Mouse (Mus musculus): ENCODE data around the gene Uap1l1.
"Not testable (repeated sequence)": the region's sequence is repeated elsewhere in the genome, so short reads cannot be mapped to it uniquely, and the experiment has no call there.

Gene Uap1l1

GRCm38 (mm10) chr2:25365091-25365761, at the start of gene Uap1l1:
Gene Uap1l1, minus strand, starts transcription at chr2:25365682.
- peak; percentile 23 for DNase-seq (ENCODE audit: low read depth, low spot score)

DNA sequence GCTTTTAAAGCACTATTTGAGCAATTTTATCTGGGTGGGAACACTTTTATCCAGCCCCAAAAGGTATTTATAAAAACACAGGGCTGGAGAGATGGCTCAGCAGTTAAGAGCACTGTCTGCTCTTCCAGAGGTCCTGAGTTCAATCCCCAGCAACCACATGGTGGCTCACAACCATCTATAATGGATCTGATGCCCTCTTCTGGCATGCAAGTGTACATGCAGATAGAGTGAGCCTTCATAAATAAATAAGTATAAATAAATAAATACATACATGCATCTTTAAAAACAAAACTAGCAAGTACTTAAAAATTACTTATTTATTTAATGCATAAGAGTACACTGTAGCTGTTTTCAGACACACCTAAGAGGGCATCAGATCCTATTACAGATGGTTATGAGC, 48.0 kb upstream of the Uap1l1 start:
- DNase-seq (ENCODE audit: low read depth, low spot score): not testable (repeated sequence)

GRCm38 (mm10) chr2:25408908-25409307, 43.4 kb upstream of the Uap1l1 start:
- no peak for DNase-seq (ENCODE audit: low read depth, low spot score)

DNA sequence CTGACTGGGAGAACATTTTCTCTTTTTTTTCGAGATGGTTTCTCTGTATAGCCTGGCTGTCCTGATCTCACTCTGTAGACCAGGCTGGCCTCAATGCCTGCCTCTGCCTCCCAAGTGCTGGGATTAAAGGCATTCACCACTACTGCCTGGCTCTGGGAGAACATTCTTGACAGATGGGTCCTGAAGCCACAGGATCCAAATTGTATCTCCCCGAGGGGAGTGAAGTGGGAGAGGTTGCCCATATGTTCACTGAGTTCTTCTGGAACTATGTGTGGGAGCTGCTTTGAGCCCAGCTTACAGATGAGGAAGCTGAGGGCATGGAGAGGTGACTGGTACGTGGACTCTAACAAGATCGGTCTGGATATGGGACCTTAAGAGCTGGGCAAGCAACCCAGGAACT, 38.5 kb upstream of the Uap1l1 start:
- DNase-seq (ENCODE audit: low read depth, low spot score): no peak

GRCm38 (mm10) chr2:25402972-25403601, 37.6 kb upstream of the Uap1l1 start:
- DNase-seq (ENCODE audit: low read depth, low spot score): peak; percentile 51

DNA sequence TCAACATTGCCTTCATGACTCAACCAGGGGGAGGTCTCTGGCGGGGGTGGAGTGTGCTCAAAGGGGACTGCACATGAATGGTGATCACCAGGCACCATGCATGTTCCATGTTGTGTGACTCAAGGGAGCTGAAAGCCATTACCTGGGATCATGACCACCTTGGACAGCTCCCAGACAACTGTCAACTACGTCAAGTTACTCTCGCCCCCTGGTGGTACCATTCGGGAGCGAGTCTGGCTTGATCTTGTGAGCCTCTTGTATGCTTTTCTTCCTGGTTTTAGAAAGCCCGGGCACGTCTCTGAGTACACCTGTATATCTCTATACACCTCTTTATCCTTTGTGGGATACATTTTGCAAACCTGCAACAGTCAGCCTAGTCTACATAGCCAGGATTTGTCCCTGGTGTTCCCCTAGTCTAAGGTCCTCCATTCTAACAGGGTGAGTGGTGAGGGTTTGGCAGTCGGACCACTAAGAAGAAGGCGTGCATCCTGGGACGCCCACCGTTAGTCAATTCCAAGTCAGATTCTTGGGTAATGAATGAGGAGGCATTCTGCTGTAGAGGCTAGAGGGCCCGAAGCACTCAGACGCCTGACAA, 37.0 kb upstream of the Uap1l1 start:
- peak; percentile 49 for DNase-seq (ENCODE audit: low read depth, low spot score)

DNA sequence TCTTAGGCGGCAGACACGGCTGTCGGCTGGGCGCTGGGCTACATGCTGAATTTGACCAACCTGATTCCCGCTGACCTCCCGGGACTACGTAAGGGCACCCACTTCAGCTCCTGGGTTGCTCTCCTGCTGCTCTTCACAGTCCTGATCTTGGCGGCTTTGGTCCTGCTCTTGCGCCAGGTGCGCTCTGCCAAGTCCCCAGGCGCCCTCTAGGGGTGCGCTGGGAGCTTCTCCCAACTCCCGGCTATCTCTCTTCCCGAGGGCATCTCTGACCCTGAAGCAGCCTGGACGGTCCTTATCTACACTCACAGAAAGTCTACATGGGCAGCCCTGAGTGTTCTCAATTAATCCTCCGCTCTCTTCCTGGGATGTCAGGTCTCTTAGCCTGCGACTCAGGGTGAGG, 35.3 kb upstream of the Uap1l1 start:
- DNase-seq (ENCODE audit: low read depth, low spot score): peak; percentile 46

DNA sequence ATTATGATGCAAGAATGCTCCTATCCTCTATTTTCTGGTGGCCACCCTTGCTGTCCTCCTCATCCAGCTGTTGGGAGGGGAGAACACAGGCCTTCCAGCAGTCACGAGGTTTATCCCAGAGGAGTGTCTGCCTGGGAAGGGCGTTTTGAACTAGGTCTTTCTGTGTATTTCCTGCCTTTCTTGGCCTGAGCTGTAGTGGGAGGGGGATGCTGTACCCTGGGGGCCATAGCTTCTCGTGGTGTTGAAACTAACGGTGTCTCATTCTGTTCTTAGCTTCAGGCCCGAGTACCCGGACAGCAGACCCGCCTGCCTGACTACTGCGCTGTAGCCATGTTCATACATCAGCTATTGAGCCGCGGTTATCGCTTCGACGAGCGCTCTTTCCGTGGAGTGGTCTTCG, 34.8 kb upstream of the Uap1l1 start:
- no peak for DNase-seq (ENCODE audit: low read depth, low spot score)

DNA sequence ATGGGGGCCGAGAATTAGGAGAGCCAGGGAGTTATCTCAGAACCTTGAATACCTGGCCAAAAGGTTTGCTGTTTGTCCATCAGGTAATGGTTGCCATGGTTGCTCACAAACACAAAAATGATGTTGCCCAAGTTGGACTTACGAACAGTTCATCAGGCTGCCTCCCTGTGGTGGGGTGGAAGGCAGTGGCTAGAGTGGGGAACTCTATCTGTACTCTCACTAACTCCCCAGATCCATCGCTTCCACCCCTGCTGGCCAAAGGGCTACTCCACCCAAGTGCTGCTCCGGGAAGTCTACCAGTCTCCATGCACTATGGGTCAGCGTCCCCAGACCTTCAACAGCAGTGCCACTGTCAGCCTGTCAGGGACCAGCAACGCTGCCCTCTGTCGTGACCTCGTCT, 33.6 kb upstream of the Uap1l1 start, which contains the start of gene Npdc1:
Gene Npdc1, plus strand, starts transcription at position 301 of the 400 bp plus-strand sequence.
- no peak for DNase-seq (ENCODE audit: low read depth, low spot score)

- no peak for DNase-seq (ENCODE audit: low read depth, low spot score)
These were observed 32.6 kb upstream of the Uap1l1 start for GRCm38 (mm10) chr2:25398065-25398464.

GRCm38 (mm10) chr2:25397010-25397409, 31.5 kb upstream of the Uap1l1 start:
- no peak for DNase-seq (ENCODE audit: low read depth, low spot score)

- DNase-seq (ENCODE audit: low read depth, low spot score): no peak
These were observed 31.1 kb upstream of the Uap1l1 start for GRCm38 (mm10) chr2:25396597-25396983.

- no peak for DNase-seq (ENCODE audit: low read depth, low spot score)
These were observed 30.5 kb upstream of the Uap1l1 start, which contains the start of gene Entpd2 for GRCm38 (mm10) chr2:25395721-25396596. Gene Entpd2, plus strand, starts transcription at chr2:25395874.

GRCm38 (mm10) chr2:25394281-25395221, 29.1 kb upstream of the Uap1l1 start:
- DNase-seq (ENCODE audit: low read depth, low spot score): no peak

DNA sequence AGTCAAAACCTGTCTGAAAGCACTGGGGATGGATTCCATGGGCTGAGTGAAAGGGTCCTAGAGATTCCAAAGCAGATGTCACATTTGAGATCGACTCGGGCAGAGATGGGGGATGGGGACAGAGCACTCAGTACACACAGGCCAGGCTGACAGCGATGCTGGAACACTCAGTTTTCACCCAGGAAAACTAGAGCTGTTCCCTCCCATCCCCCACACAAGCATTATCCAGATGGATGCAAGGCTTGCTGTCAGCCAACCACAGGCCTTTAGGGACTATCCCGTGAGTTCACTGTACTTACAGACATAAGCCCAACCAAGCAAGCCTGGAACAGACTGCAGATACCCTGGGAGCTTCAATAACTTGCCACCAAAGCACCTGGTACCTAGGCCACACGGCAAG, 25.8 kb upstream of the Uap1l1 start:
- DNase-seq (ENCODE audit: low read depth, low spot score): no peak

- no peak for DNase-seq (ENCODE audit: low read depth, low spot score)
These were observed 19.0 kb upstream of the Uap1l1 start for GRCm38 (mm10) chr2:25384492-25384891.

DNA sequence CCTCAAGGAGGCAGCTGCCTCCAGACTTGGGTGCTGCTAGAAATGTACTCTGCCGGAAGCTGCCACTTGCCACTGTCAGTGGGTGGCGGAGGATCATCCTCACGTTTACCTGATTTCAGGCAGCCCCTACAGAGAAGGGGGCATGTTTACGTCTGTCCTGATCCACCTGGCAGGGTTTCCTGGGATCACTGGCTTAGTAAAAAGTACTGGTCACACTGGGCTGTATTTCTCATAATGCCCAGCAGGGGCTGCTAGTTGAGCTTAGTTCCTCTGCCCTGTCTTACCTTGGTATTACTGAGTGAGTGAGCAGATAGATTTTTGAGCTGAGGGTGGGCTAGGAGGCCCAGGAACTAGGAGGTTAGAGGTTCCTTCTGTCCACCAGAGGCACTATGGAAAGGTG, 11.1 kb upstream of the Uap1l1 start:
- peak; percentile 41 for DNase-seq (ENCODE audit: low read depth, low spot score)

DNA sequence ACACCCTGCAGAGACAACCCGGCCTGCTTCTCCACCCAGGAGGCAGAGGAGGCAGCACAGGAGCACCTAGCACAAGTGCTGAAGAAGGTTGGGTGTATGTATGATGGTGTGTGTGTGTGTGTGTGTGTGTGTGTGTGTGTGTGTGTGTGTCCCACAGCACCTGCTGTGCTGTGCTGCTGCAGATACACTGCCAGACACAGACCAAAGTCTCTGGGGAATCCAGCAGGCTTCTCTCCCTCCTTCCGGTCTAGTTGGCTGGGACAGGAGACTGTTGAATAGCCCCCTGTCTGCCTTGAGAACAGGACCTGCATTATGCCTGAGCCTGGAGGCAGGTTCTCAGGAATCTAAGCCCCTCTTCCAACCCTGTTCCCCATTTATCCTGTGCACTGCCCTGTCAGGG, 7.9 kb upstream of the Uap1l1 start:
- no peak for DNase-seq (ENCODE audit: low read depth, low spot score)

- DNase-seq (ENCODE audit: low read depth, low spot score): no peak
These were observed 7.3 kb upstream of the Uap1l1 start for GRCm38 (mm10) chr2:25372644-25373391.
